14 mouse cellular contexts compared by ENCODE assay signal in the genomic region with DNA sequence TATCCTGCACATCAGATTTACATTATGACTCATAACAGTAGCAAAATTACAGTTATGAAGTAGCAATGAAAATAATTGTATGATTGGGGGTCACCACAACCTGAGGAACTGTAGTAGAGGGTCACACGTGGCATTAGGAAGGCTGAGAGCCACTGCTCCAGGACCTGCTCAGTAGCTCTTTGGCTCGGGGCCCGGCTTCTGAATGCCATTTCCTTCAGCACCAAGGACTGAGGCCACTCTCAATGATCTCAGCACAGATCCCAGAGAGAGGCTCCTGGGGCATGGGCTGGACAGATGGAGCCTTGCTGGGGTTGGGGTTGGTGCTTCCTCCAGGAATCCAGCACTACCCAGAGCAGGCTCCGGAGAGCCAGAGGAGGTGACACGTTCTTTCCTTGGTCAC. TPM values are rescaled to one million over a fixed set of nuclear protein-coding genes. Genes with fewer than 3 reads are reported as not detected.
DNase-seq lines count a peak whose midpoint lies in the region; ATAC-seq lines count a peak whose summit lies in the region.
"Had no signal": no experiment of that assay in that cellular context is flagged by ENCODE, and none has a peak within 500 bp of the region (broad histone marks: within the 10 kb centered on the region; RNA-seq: fewer than 3 reads in every experiment).

No protein-coding gene starts in this region.

- DNase-seq in adrenal gland, adult (ENCODE audit: inconsistent age in 2 of 2, low spot score in 1 of 2) = peak; percentile 65 to 90
- no peak for DNase-seq in adrenal gland, postnatal 4 days (ENCODE audit: low spot score in 2 of 2)
- peak; percentile 34 for DNase-seq in kidney, postnatal 10 days
- DNase-seq in thymus, postnatal 4 days = peak; percentile 6
- no peak for DNase-seq in thymus, adult 18-20 months
- no peak for DNase-seq in hindbrain, embryonic 11.5 days (ENCODE audit: low spot score)
- DNase-seq: retina, postnatal 1 day; thymus, postnatal 14 days had no signal

- no peak overlapping the region for H3K4me2 ChIP-seq in kidney, embryonic 16.5 days (replicated peaks; ENCODE audit: low read depth, low read length)
- no peak overlapping the region for H3K4me2 ChIP-seq in hindbrain, embryonic 11.5 days (replicated peaks; ENCODE audit: low read depth, low read length)
- H3K4me2 ChIP-seq: forebrain, embryonic 13.5 days; hindbrain, embryonic 13.5 days; neural tube, embryonic 15.5 days had no signal

- ATAC-seq in kidney, embryonic 16.5 days (ENCODE audit: low FRiP score, low TSS enrichment) = no peak
- ATAC-seq in hindbrain, embryonic 11.5 days (ENCODE audit: low FRiP score) = no peak
- no peak for ATAC-seq in granulocyte monocyte progenitor cell, adult 5-6 weeks (replicated peaks; ENCODE audit: poor library complexity, severe bottlenecking)
- ATAC-seq: forebrain, embryonic 13.5 days; intestine, embryonic 15.5 days had no signal

- 83% methylated on average over 5 of the region's 5 CpGs for WGBS in kidney, embryonic 16.5 days
- 88% methylated on average over 5 of the region's 5 CpGs for WGBS in hindbrain, embryonic 11.5 days

- H3K27me3 ChIP-seq in kidney, embryonic 16.5 days (ENCODE audit: insufficient read depth, low read length) = no peaks in the 10 kb centered on the region
- H3K27me3 ChIP-seq in hindbrain, embryonic 11.5 days (ENCODE audit: control insufficient read depth, insufficient read depth, low read length) = peaks cover 6% of the 10 kb centered on the region; the same call in 1 of the 2 replicates
- H3K27me3 ChIP-seq: intestine, embryonic 15.5 days had no signal

- no peak overlapping the region for H3K4me3 ChIP-seq in kidney, embryonic 16.5 days (ENCODE audit: low read length)
- no peak overlapping the region for H3K4me3 ChIP-seq in hindbrain, embryonic 11.5 days (ENCODE audit: low read depth, low read length)
- H3K4me3 ChIP-seq: forebrain, embryonic 13.5 days; hindbrain, embryonic 13.5 days; intestine, embryonic 15.5 days; neural tube, embryonic 15.5 days had no signal

- peaks cover 10% of the 10 kb centered on the region for H3K4me1 ChIP-seq in kidney, embryonic 16.5 days (ENCODE audit: insufficient read depth, low read length)
- H3K4me1 ChIP-seq in hindbrain, embryonic 11.5 days (replicated peaks; ENCODE audit: control insufficient read depth, insufficient read depth, low read length) = peaks cover 2% of the 10 kb centered on the region; the same call in 1 of the 2 replicates

- H3K27ac ChIP-seq in kidney, embryonic 16.5 days (ENCODE audit: low read length) = no peak overlapping the region
- H3K27ac ChIP-seq in hindbrain, embryonic 11.5 days (ENCODE audit: low read depth, low read length) = no peak overlapping the region
- H3K27ac ChIP-seq: forebrain, embryonic 13.5 days; hindbrain, embryonic 13.5 days; intestine, embryonic 15.5 days; neural tube, embryonic 15.5 days had no signal

- no peaks in the 10 kb centered on the region for H3K36me3 ChIP-seq in kidney, embryonic 16.5 days (ENCODE audit: insufficient read depth, low read length)
- H3K36me3 ChIP-seq in hindbrain, embryonic 11.5 days (ENCODE audit: control insufficient read depth, insufficient read depth, low read length) = no peaks in the 10 kb centered on the region
- H3K36me3 ChIP-seq: hindbrain, embryonic 13.5 days; intestine, embryonic 15.5 days; neural tube, embryonic 15.5 days had no signal

- no peak overlapping the region for H3K9ac ChIP-seq in kidney, embryonic 16.5 days (replicated peaks; ENCODE audit: low read length)
- H3K9ac ChIP-seq in hindbrain, embryonic 11.5 days (ENCODE audit: low read depth, low read length) = no peak overlapping the region
- H3K9ac ChIP-seq: forebrain, embryonic 13.5 days; hindbrain, embryonic 13.5 days; intestine, embryonic 15.5 days; neural tube, embryonic 15.5 days had no signal

- no peaks in the 10 kb centered on the region for H3K9me3 ChIP-seq in kidney, embryonic 16.5 days (ENCODE audit: low read length)
- no peaks in the 10 kb centered on the region for H3K9me3 ChIP-seq in hindbrain, embryonic 11.5 days (ENCODE audit: control insufficient read depth, low read length)
- H3K9me3 ChIP-seq: forebrain, embryonic 13.5 days; hindbrain, embryonic 13.5 days; intestine, embryonic 15.5 days; neural tube, embryonic 15.5 days had no signal

RNA-seq across cellular contexts. Expression of gene Prodh, which starts 2.9 kb away (rescaled TPM):
- 10 to 100 TPM; 13.8 to 19.0 TPM for total RNA-seq in adrenal gland, postnatal 4 days (2021)
- polyA plus RNA-seq in kidney, embryonic 16.5 days (2015; fragmentation: Nextera tagmentation; extraction: Ambion mirVana) = 22.3 and 23.0 TPM in 2 replicates
- 7.8 and 8.3 TPM in 2 replicates for polyA plus RNA-seq in hindbrain, embryonic 11.5 days (2014; fragmentation: Nextera tagmentation; extraction: Ambion mirVana)
- total RNA-seq in granulocyte monocyte progenitor cell, adult 5-6 weeks (2014; fragmentation: Nextera tagmentation) = 30.0 and 39.3 TPM in 2 replicates
- 57.8 and 64.9 TPM in 2 replicates for total RNA-seq in granulocyte monocyte progenitor cell, adult 5-6 weeks (2017)

RNA-seq across cellular contexts. Expression of gene Dgcr6, which starts 34.4 kb away (rescaled TPM):
- 10 to 100 TPM; 52.6 to 57.4 TPM for total RNA-seq in adrenal gland, postnatal 4 days (2021)
- 103 and 104 TPM in 2 replicates for polyA plus RNA-seq in kidney, embryonic 16.5 days (2015; fragmentation: Nextera tagmentation; extraction: Ambion mirVana)
- polyA plus RNA-seq in hindbrain, embryonic 11.5 days (2014; fragmentation: Nextera tagmentation; extraction: Ambion mirVana) = 128 and 130 TPM in 2 replicates
- total RNA-seq in granulocyte monocyte progenitor cell, adult 5-6 weeks (2014; fragmentation: Nextera tagmentation) = 22.3 and 53.9 TPM in 2 replicates
- 19.7 and 24.1 TPM in 2 replicates for total RNA-seq in granulocyte monocyte progenitor cell, adult 5-6 weeks (2017)

RNA-seq across cellular contexts. Expression of gene Rtn4r, which starts 40.3 kb away (rescaled TPM):
- total RNA-seq in adrenal gland, postnatal 4 days (2021) = under 1 TPM; 0.98 to 0.99 TPM
- polyA plus RNA-seq in kidney, embryonic 16.5 days (2015; fragmentation: Nextera tagmentation; extraction: Ambion mirVana) = 1.0 and 3.4 TPM in 2 replicates
- polyA plus RNA-seq in hindbrain, embryonic 11.5 days (2014; fragmentation: Nextera tagmentation; extraction: Ambion mirVana) = 3.3 and 3.4 TPM in 2 replicates
- 4.5 and 14.7 TPM in 2 replicates for total RNA-seq in granulocyte monocyte progenitor cell, adult 5-6 weeks (2014; fragmentation: Nextera tagmentation)
- total RNA-seq in granulocyte monocyte progenitor cell, adult 5-6 weeks (2017) = 2.7 and 2.9 TPM in 2 replicates

Comparison
In these comparisons a context has a peak if more than half of its experiments do, and no peak if none do; other contexts are left out.
1. DNase-seq: peak in adrenal gland, adult (2 of 2), kidney, postnatal 10 days (single experiment) and thymus, postnatal 4 days (single experiment); none in adrenal gland, postnatal 4 days (0 of 2), thymus, adult 18-20 months (0 of 2) and hindbrain, embryonic 11.5 days (single experiment).